Mouse (Mus musculus): Measurements from ENCODE around the gene Vmn1r75.

The Vmn1r75 gene

DNA sequence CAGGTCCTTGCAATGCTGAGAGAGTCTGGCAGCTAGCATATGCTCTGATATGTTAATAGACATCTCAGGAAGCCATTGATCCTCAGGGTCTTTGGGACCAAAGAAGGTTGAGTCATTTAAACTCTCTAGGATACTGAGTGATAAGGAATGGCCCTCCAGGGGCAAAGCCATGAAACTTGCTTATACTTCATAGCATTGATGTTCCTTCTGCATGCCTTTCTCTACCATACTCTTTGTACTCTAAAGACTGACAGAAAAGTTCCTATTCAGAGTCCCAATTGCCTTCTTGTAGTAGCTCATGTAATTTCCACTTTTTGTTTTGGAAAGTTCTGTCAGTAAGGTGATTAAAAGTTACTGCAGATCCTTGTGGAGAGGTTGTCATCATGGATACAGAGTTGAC lies at the start of gene Vmn1r75:
TSS of gene Vmn1r75 (plus strand) at position 301 of the 400 bp plus-strand sequence.
- DNase-seq (ENCODE audit: low spot score), result no peak

DNA sequence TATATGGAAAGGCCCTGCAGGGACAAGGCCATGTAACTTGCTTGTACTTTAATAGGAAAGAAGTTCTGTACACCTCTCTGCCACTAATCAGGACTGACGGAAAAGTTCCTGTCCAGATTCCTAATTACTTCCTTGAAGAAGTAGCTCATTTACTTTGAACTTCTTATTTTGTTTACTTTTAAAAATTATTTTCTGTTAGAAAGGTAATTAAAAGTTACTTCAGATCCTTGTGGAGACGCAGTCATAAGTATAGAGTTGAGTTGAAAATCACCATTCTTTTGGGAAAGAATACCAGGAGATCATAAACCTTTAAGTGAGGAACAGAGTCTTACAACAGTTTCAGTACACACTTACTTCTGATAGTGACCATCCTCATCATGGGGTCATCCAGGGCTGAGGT lies 40.8 kb upstream of the Vmn1r75 start, which contains the start of gene Vmn1r74:
TSS of gene Vmn1r74 (plus strand) at position 301 of the 400 bp plus-strand sequence.
- DNase-seq (ENCODE audit: low spot score), result no peak
